Comparison of ENCODE assay signal across 8 mouse cellular contexts in the genomic region with DNA sequence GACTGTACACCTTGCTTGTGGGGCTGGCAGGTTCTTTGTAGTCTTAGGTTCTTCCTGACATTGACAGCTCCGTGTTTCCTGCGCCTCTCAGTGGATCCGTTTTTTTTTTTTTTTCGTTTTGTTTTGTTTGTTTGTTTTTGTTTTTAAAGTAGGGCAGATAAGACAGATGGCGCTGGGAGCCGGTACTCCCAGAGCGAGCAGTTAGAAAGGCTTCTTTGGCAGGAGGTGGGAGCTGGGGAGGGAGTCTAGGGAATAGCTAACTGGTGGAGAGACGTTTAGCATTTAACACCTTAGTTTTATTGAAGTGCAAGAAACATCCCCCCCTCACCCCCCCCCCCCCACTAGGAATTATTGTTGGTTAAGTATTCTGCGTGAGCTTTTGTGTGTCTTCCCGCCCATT. TPM values are rescaled to one million over a fixed set of nuclear protein-coding genes. Genes with fewer than 3 reads are reported as not detected.
DNase-seq lines count a peak whose midpoint lies in the region; ATAC-seq and TF ChIP-seq lines count a peak whose summit lies in the region.

No protein-coding gene starts in this region.

- peak overlapping the region; percentile 95 for H3K4me3 ChIP-seq in kidney, embryonic 16.5 days (ENCODE audit: low read length)
- peak overlapping the region; percentile 94 for H3K4me3 ChIP-seq in forebrain, postnatal 0 days (ENCODE audit: low read depth, low read length)
- peak overlapping the region; percentile 61 for H3K4me3 ChIP-seq in midbrain, embryonic 13.5 days (replicated peaks)

- 0% methylated on average over 10 of the region's 10 CpGs for WGBS in kidney, embryonic 16.5 days
- under 1% methylated on average over 10 of the region's 10 CpGs for whole genome bisulfite sequencing in forebrain, postnatal 0 days
- WGBS in midbrain, embryonic 13.5 days, result under 1% methylated on average over 10 of the region's 10 CpGs

- TF ChIP-seq CTCF in forebrain, postnatal 0 days (IDR thresholded peaks at IDR 0.05; ENCODE audit: low read depth), result no peak

- H3K4me2 ChIP-seq in kidney, embryonic 16.5 days (replicated peaks; ENCODE audit: low read depth, low read length), result peak overlapping the region; percentile 77
- H3K4me2 ChIP-seq in forebrain, postnatal 0 days (ENCODE audit: low read depth), result peak overlapping the region; percentile 56
- H3K4me2 ChIP-seq in midbrain, embryonic 13.5 days (replicated peaks), result peak overlapping the region; percentile 69

- no peaks in the 10 kb centered on the region for H3K9me3 ChIP-seq in kidney, embryonic 16.5 days (ENCODE audit: low read length)
- H3K9me3 ChIP-seq in forebrain, postnatal 0 days (ENCODE audit: low read length), result no peaks in the 10 kb centered on the region
- H3K9me3 ChIP-seq in midbrain, embryonic 13.5 days, result no peaks in the 10 kb centered on the region

- no peak for ATAC-seq in kidney, embryonic 16.5 days (ENCODE audit: low FRiP score, low TSS enrichment)
- 0 out of 2 replicates have a peak, but pooled peaks have one; percentile 5 for ATAC-seq in forebrain, postnatal 0 days
- peak; percentile 31; the same call in 1 of the 2 replicates for ATAC-seq in midbrain, embryonic 13.5 days

- H3K4me1 ChIP-seq in kidney, embryonic 16.5 days (ENCODE audit: insufficient read depth, low read length), result peaks cover 20% of the 10 kb centered on the region
- peaks cover 13% of the 10 kb centered on the region for H3K4me1 ChIP-seq in forebrain, postnatal 0 days (ENCODE audit: insufficient read depth)
- peaks cover 21% of the 10 kb centered on the region for H3K4me1 ChIP-seq in midbrain, embryonic 13.5 days (replicated peaks)

- H3K9ac ChIP-seq in kidney, embryonic 16.5 days (replicated peaks; ENCODE audit: low read length), result peak overlapping the region; percentile 82
- peak overlapping the region; percentile 77 for H3K9ac ChIP-seq in forebrain, postnatal 0 days
- peak overlapping the region; percentile 72 for H3K9ac ChIP-seq in midbrain, embryonic 13.5 days (replicated peaks)

- peak overlapping the region; percentile 93 for H3K27ac ChIP-seq in kidney, embryonic 16.5 days (ENCODE audit: low read length)
- H3K27ac ChIP-seq in forebrain, postnatal 0 days (ENCODE audit: low read depth, low read length), result peak overlapping the region; percentile 81
- H3K27ac ChIP-seq in midbrain, embryonic 13.5 days, result peak overlapping the region; percentile 90

- no peaks in the 10 kb centered on the region for H3K36me3 ChIP-seq in kidney, embryonic 16.5 days (ENCODE audit: insufficient read depth, low read length)
- H3K36me3 ChIP-seq in forebrain, postnatal 0 days (ENCODE audit: insufficient read depth), result no peaks in the 10 kb centered on the region
- H3K36me3 ChIP-seq in midbrain, embryonic 13.5 days, result no peaks in the 10 kb centered on the region

- DNase-seq in kidney, adult 9 months, result no peak
- DNase-seq in brain, adult 2 months (ENCODE audit: low read depth, low spot score), result peak; percentile 67
- no peak for DNase-seq in forebrain, postnatal 0 days
- no peak for DNase-seq in natural killer cell, adult 2 months (ENCODE audit: low spot score in 2 of 2)
- no peak for DNase-seq in layer of hippocampus, postnatal 10 days (ENCODE audit: low spot score in 2 of 2)
- DNase-seq in cerebellum, postnatal 10 days, result no peak

- H3K27me3 ChIP-seq in kidney, embryonic 16.5 days (ENCODE audit: insufficient read depth, low read length), result no peaks in the 10 kb centered on the region
- no peaks in the 10 kb centered on the region for H3K27me3 ChIP-seq in forebrain, postnatal 0 days (ENCODE audit: insufficient read depth, low read length)
- H3K27me3 ChIP-seq in midbrain, embryonic 13.5 days, result no peaks in the 10 kb centered on the region

RNA-seq across cellular contexts. Expression of a gene that starts 0.8 kb away (rescaled TPM):
- 3.8 and 5.7 TPM in 2 replicates for polyA plus RNA-seq in kidney, embryonic 16.5 days (2015; fragmentation: Nextera tagmentation; extraction: Ambion mirVana)
- 13.7 and 14.7 TPM in 2 replicates for total RNA-seq in forebrain, postnatal 0 days (2014; rRNA removed)
- 0.97 and 1.9 TPM in 2 replicates for polyA plus RNA-seq in forebrain, postnatal 0 days (2015; fragmentation: Nextera tagmentation; extraction: Ambion mirVana)
- polyA plus RNA-seq in midbrain, embryonic 13.5 days (2015; fragmentation: Nextera tagmentation; extraction: Ambion mirVana), result 6.5 and 7.3 TPM in 2 replicates
- total RNA-seq in layer of hippocampus, postnatal 10 days (2021), result 1 to 10 TPM; 7.4 to 8.0 TPM
